Mouse (Mus musculus) liver, adult 2 months (tissue): ENCODE measurements around the gene Cgn. TPM values are rescaled to one million over a fixed set of nuclear protein-coding genes. Genes with fewer than 3 reads are reported as not detected.

ENCODE experiments used
- DNase-seq: peaks from one replicate; pipeline ENCODE4 v3.0.0-alpha.2; 2011; ENCODE audit warnings: low read depth, low spot score; ENCODE audit errors: extremely low read depth
- H3K27ac ChIP-seq: fragments of 200-500 bp; replicated peaks from 2 replicates; pipeline ENCODE4 v1.5.1; 2012; ENCODE audit warnings: low read depth, mild to moderate bottlenecking, control low read depth, inconsistent platforms, low read length; ENCODE audit not compliant: insufficient read depth
- H3K27me3 ChIP-seq: fragments of 200-500 bp; 2 replicates; pipeline ENCODE4 v1.6.1; 2012; ENCODE audit warnings: mild to moderate bottlenecking, moderate library complexity, low read length, inconsistent platforms; ENCODE audit not compliant: control insufficient read depth, insufficient read depth
- H3K36me3 ChIP-seq: fragments of 200-500 bp; 2 replicates; pipeline ENCODE4 v1.6.1; 2012; ENCODE audit warnings: low read length, inconsistent platforms; ENCODE audit not compliant: control insufficient read depth, insufficient read depth
- H3K4me1 ChIP-seq: fragments of 200-500 bp; 2 replicates; pipeline ENCODE4 v1.6.1; 2011; ENCODE audit warnings: low read length; ENCODE audit not compliant: control insufficient read depth, insufficient read depth
- H3K4me3 ChIP-seq: fragments of 200-500 bp; 2 replicates; pipeline ENCODE4 v1.5.1; 2011; ENCODE audit warnings: low read depth, mild to moderate bottlenecking, control low read depth, low read length, moderate library complexity; ENCODE audit not compliant: insufficient read depth
- H3K79me2 ChIP-seq: fragments of 200-500 bp; 2 replicates; pipeline ENCODE4 v1.6.1; 2012; ENCODE audit warnings: inconsistent platforms, mild to moderate bottlenecking, low read length, moderate library complexity; ENCODE audit not compliant: control insufficient read depth, insufficient read depth
- H3K9ac ChIP-seq: fragments of 200-500 bp; 2 replicates; pipeline ENCODE4 v1.6.1; 2012; ENCODE audit warnings: low read depth, mild to moderate bottlenecking, control low read depth, inconsistent platforms, low read length
- CTCF ChIP-seq: fragments of 200-500 bp; IDR thresholded peaks from 2 replicates; pipeline ENCODE4 v1.5.1; 2011; ENCODE audit warnings: low read depth, low read length, control low read depth
- POLR2A ChIP-seq: fragments of 200-500 bp; IDR thresholded peaks from 2 replicates; pipeline ENCODE4 v1.6.1; 2011; ENCODE audit warnings: low read length, control low read depth; ENCODE audit not compliant: insufficient read depth; ENCODE audit errors: extremely low read depth
- WGBS: fragments of 180-500 bp; shearing (Covaris S2); methylation state at CpG from one replicate; pipeline ENCODE4 v1.1.7; 2018; 5-methylcytosine and 5-hydroxymethylcytosine counted together
- polyA plus RNA-seq: library from polyadenylated mRNA; depleted of rRNA; stranded (reverse); fragments of >200 nt; gene quantifications from 2 replicates; pipeline ENCODE4 v1.2.3, GENCODE M21; 2012; rRNA removed
- total RNA-seq: library from RNA; depleted of rRNA; stranded (reverse); fragments of >200 nt; gene quantifications from 2 replicates; pipeline ENCODE4 v1.2.3, GENCODE M21; 2014; rRNA removed

Gene Cgn
- total RNA-seq: 7.6 and 9.2 TPM in 2 replicates
- 7.3 and 7.4 TPM in 2 replicates for polyA plus RNA-seq

GRCm38 (mm10) chr3:94786367-94786835 lies at the start of gene Cgn:
Gene Cgn (minus strand): TSS chr3:94786492.
- peak within 1 kb of the TSS; percentile 59 for H3K27ac ChIP-seq
- WGBS: under 1% methylated on average over 35 of the region's 35 CpGs
- peaks cover under 1% of the 10 kb centered on the region; the same call in 1 of the 2 replicates for H3K79me2 ChIP-seq
- DNase-seq: peak; percentile 75
- H3K27me3 ChIP-seq: no peaks in the 10 kb centered on the region
- peak within 1 kb of the TSS; percentile 73 for H3K9ac ChIP-seq
- peaks cover 18% of the 10 kb centered on the region for H3K4me1 ChIP-seq
- H3K4me3 ChIP-seq: peak within 1 kb of the TSS; percentile 72
- no peak for TF ChIP-seq CTCF
- peak; percentile 86 for TF ChIP-seq POLR2A
- H3K36me3 ChIP-seq: no peaks in the 10 kb centered on the region

GRCm38 (mm10) chr3:94835396-94835795 lies 49.1 kb upstream of the Cgn start:
- Histone ChIP-seq H3K9ac (no peak overlapping the region), H3K4me1 (peaks cover 14% of the 10 kb centered on the region), H3K4me3 (no peak overlapping the region), H3K27ac (no peak overlapping the region), H3K79me2 (peaks cover 14% of the 10 kb centered on the region), H3K36me3 (no peaks in the 10 kb centered on the region), H3K27me3 (no peaks in the 10 kb centered on the region)
- no peak for TF ChIP-seq POLR2A
- no peak for TF ChIP-seq CTCF
- peak; percentile 71 for DNase-seq
- WGBS: 24% methylated on average over 3 of the region's 3 CpGs

GRCm38 (mm10) chr3:94833358-94833757 lies 47.1 kb upstream of the Cgn start:
- no peak overlapping the region for H3K4me3 ChIP-seq
- no peak for TF ChIP-seq POLR2A
- H3K36me3 ChIP-seq: no peaks in the 10 kb centered on the region
- no peaks in the 10 kb centered on the region; the same call in 1 of the 2 replicates for H3K79me2 ChIP-seq
- peaks cover 11% of the 10 kb centered on the region for H3K4me1 ChIP-seq
- H3K27me3 ChIP-seq: no peaks in the 10 kb centered on the region
- H3K27ac ChIP-seq: no peak overlapping the region
- H3K9ac ChIP-seq: no peak overlapping the region
- DNase-seq: no peak

- Histone ChIP-seq H3K9ac (no peak overlapping the region), H3K79me2 (no peaks in the 10 kb centered on the region), H3K4me1 (peaks cover 11% of the 10 kb centered on the region), H3K36me3 (no peaks in the 10 kb centered on the region), H3K27ac (no peak overlapping the region), H3K27me3 (no peaks in the 10 kb centered on the region), H3K4me3 (no peak overlapping the region)
- no peak for TF ChIP-seq CTCF
- TF ChIP-seq POLR2A: no peak
- 48% methylated on average over 5 of the region's 5 CpGs for WGBS
- no peak for DNase-seq
Measured at GRCm38 (mm10) chr3:94832701-94833100, 46.4 kb upstream of the Cgn start.

GRCm38 (mm10) chr3:94832100-94832499 lies 45.8 kb upstream of the Cgn start:
- no peak overlapping the region for H3K27ac ChIP-seq
- no peak overlapping the region for H3K4me3 ChIP-seq
- H3K9ac ChIP-seq: no peak overlapping the region
- 16% methylated on average over 9 of the region's 9 CpGs for WGBS
- H3K4me1 ChIP-seq: peaks cover 11% of the 10 kb centered on the region
- H3K27me3 ChIP-seq: no peaks in the 10 kb centered on the region
- H3K36me3 ChIP-seq: no peaks in the 10 kb centered on the region
- no peak for DNase-seq
- no peaks in the 10 kb centered on the region for H3K79me2 ChIP-seq
- no peak for TF ChIP-seq POLR2A
- TF ChIP-seq CTCF: no peak

- Histone ChIP-seq H3K4me3 (no peak overlapping the region), H3K79me2 (no peaks in the 10 kb centered on the region), H3K27ac (no peak overlapping the region), H3K36me3 (no peaks in the 10 kb centered on the region), H3K27me3 (no peaks in the 10 kb centered on the region), H3K4me1 (peaks cover 4% of the 10 kb centered on the region), H3K9ac (no peak overlapping the region)
- no peak for DNase-seq
- TF ChIP-seq POLR2A (no peak), CTCF (0 out of 2 replicates have a peak, but pooled peaks have one; percentile 11)
- WGBS: 88% methylated on average over 3 of the region's 3 CpGs
Measured at GRCm38 (mm10) chr3:94824110-94824509, 37.8 kb upstream of the Cgn start.
